Mouse (Mus musculus): ENCODE measurements around the gene Cldn12. TPM values are rescaled to one million over a fixed set of nuclear protein-coding genes. Genes with fewer than 3 reads are reported as not detected.

Cldn12 gene
- polyA plus RNA-seq, 1 experiment from 2014 or later: 42.2 TPM

GRCm38 (mm10) chr5:5465256-5465655, 49.5 kb downstream of the Cldn12 start:
- Histone ChIP-seq H3K27me3 (ENCODE audit: insufficient read depth, low read length) (no peaks in the 10 kb centered on the region), H3K4me2 (replicated peaks; ENCODE audit: low read depth, low read length) (no peak overlapping the region), H3K9me3 (ENCODE audit: low read length) (no peaks in the 10 kb centered on the region), H3K36me3 (ENCODE audit: insufficient read depth, low read length) (no peaks in the 10 kb centered on the region), H3K4me3 (ENCODE audit: low read length) (no peak overlapping the region), H3K4me1 (ENCODE audit: insufficient read depth, low read length) (no peaks in the 10 kb centered on the region), H3K9ac (replicated peaks; ENCODE audit: low read length) (no peak overlapping the region), H3K27ac (ENCODE audit: low read length) (no peak overlapping the region)
- ATAC-seq (ENCODE audit: low FRiP score, low TSS enrichment): no peak
- 83% methylated on average over 1 of the region's 1 CpGs for WGBS

Other genes starting within 250 kb of the Cldn12 start
- gene Cdk14, start 94.6 kb downstream of the Cldn12 start, polyA plus RNA-seq (2015; fragmentation: Nextera tagmentation; extraction: Ambion mirVana): 10.2 and 11.4 TPM in 2 replicates
- not detected in 2 replicates for gene 1700015F17Rik, start 35.8 kb downstream of the Cldn12 start, polyA plus RNA-seq (2015; fragmentation: Nextera tagmentation; extraction: Ambion mirVana)
- 31.9 and 32.4 TPM in 2 replicates for gene Gtpbp10, start 44.6 kb upstream of the Cldn12 start, polyA plus RNA-seq (2015; fragmentation: Nextera tagmentation; extraction: Ambion mirVana)
- gene Gm8773, start 58.8 kb upstream of the Cldn12 start, polyA plus RNA-seq (2015; fragmentation: Nextera tagmentation; extraction: Ambion mirVana): 0.77 and 0.86 TPM in 2 replicates
- gene Cfap69, start 149.3 kb upstream of the Cldn12 start, polyA plus RNA-seq (2015; fragmentation: Nextera tagmentation; extraction: Ambion mirVana): 2.8 and 4.2 TPM in 2 replicates
- 25.8 and 29.1 TPM in 2 replicates for gene Steap2, start 179.6 kb upstream of the Cldn12 start, polyA plus RNA-seq (2015; fragmentation: Nextera tagmentation; extraction: Ambion mirVana)
- 13.2 and 13.6 TPM in 2 replicates for gene Steap1, start 234.4 kb upstream of the Cldn12 start, polyA plus RNA-seq (2015; fragmentation: Nextera tagmentation; extraction: Ambion mirVana)

All from kidney, embryonic 16.5 days (tissue).